Mouse (Mus musculus): ENCODE results near the gene Ccdc162. TPM values are rescaled to one million over a fixed set of nuclear protein-coding genes. Genes with fewer than 3 reads are reported as not detected.
A peak's percentile ranks its signal among the peaks of the same experiment; 100 is the strongest.

The Ccdc162 gene
- polyA plus RNA-seq, 1 experiment from 2014 or later: 0.20 TPM

DNA sequence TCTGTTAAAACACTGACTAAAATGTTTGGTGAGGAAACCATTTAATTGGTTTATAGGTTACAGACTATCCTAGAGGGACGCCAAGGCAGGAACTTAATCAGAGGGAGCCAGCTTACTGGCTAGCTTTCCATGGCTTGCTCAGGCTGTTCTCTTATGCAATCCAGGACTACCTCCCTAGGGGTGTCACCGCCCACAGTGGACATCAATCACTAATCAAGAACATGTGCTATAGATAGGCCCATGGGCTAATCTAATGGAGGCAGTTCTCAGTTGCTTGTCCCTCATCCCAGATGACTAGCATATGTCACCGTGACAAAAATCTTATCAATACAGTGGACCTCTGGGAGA, 178.5 kb downstream of the Ccdc162 start:
- no peaks in the 10 kb centered on the region for H3K27me3 ChIP-seq (ENCODE audit: insufficient read depth, low read length)
- H3K9me3 ChIP-seq (ENCODE audit: low read depth, low read length): no peaks in the 10 kb centered on the region
- no peaks in the 10 kb centered on the region for H3K4me1 ChIP-seq (ENCODE audit: insufficient read depth)
- no peak overlapping the region for H3K4me2 ChIP-seq
- WGBS: 87% methylated on average over 3 of the region's 3 CpGs
- H3K36me3 ChIP-seq (ENCODE audit: insufficient read depth): peaks cover 31% of the 10 kb centered on the region
- no peak overlapping the region for H3K27ac ChIP-seq (ENCODE audit: low read depth)
- no peak for ATAC-seq (ENCODE audit: insufficient read depth)
- no peak overlapping the region for H3K4me3 ChIP-seq (ENCODE audit: low read depth, low read length)
- no peak for TF ChIP-seq CTCF (IDR thresholded peaks at IDR 0.05; ENCODE audit: low read depth)
- no peak for DNase-seq
- no peak overlapping the region for H3K9ac ChIP-seq

DNA sequence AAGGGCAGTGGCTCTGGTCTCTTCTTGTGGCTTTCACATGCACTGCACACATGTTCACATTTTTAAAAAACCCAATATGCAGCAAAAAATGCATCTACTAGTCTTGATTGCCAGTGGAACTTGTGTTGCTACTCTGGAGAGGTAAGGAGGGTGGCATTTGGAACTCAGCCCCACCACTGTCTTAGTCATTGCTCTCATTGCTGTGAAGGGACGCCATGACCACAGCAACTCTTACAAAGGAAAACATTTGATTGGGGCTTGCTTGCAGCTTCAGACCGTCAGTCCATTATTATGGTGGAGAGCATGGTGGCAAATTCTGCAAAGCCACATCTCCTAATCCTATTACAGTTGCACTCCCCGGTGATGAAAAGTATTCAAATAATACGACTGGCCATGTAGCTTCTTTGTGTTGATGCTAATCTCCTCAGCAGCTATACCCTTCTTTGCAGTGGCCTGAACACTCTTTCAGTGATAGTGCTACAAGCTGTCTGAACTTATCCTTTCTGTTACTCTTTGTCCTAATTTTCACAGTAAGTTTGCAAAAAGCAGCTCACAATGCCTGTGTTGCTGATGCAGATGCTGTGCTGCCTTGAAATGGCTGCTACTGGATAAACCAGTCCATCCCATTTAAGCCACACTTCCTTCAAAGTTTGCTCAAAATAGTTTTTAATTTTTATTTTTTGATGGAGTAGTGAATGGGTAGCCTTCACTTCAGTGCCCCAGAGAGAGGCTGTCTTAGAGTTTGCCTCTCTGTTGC, 179.0 kb downstream of the Ccdc162 start:
- Histone ChIP-seq H3K9ac (no peak overlapping the region), H3K9me3 (ENCODE audit: low read depth, low read length) (no peaks in the 10 kb centered on the region), H3K4me1 (ENCODE audit: insufficient read depth) (no peaks in the 10 kb centered on the region), H3K4me3 (ENCODE audit: low read depth, low read length) (no peak overlapping the region), H3K27me3 (ENCODE audit: insufficient read depth, low read length) (no peaks in the 10 kb centered on the region), H3K36me3 (ENCODE audit: insufficient read depth) (peaks cover 36% of the 10 kb centered on the region), H3K27ac (ENCODE audit: low read depth) (no peak overlapping the region), H3K4me2 (no peak overlapping the region)
- no peak for ATAC-seq (ENCODE audit: insufficient read depth)
- WGBS: 88% methylated on average over 4 of the region's 4 CpGs
- TF ChIP-seq CTCF (IDR thresholded peaks at IDR 0.05; ENCODE audit: low read depth): no peak
- DNase-seq: no peak

DNA sequence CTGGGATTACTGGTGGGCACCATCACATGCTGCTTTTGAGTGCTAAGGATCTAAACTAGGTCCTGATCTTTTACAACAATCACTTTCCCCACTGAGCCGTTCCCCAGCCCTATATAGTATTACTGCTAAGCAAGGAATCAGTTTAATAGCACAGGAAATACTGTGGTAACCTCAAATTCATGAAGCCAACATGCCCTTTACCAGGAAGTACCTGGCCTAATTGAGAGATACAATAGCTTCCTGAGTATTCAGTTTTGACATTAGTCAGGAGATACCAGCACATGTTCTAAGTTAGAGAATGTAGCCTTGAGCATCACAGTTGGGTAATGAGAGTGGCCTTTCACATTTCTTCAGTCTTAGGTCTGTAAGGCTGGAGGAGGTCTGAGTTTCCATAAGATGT, 179.7 kb downstream of the Ccdc162 start:
- Histone ChIP-seq H3K4me1 (ENCODE audit: insufficient read depth) (no peaks in the 10 kb centered on the region), H3K9ac (no peak overlapping the region), H3K27me3 (ENCODE audit: insufficient read depth, low read length) (no peaks in the 10 kb centered on the region), H3K27ac (ENCODE audit: low read depth) (no peak overlapping the region), H3K36me3 (ENCODE audit: insufficient read depth) (peaks cover 38% of the 10 kb centered on the region), H3K9me3 (ENCODE audit: low read depth, low read length) (no peaks in the 10 kb centered on the region), H3K4me2 (no peak overlapping the region), H3K4me3 (ENCODE audit: low read depth, low read length) (no peak overlapping the region)
- 93% methylated on average over 1 of the region's 1 CpGs for WGBS
- ATAC-seq (ENCODE audit: insufficient read depth): no peak
- DNase-seq: no peak
- no peak for TF ChIP-seq CTCF (IDR thresholded peaks at IDR 0.05; ENCODE audit: low read depth)

DNA sequence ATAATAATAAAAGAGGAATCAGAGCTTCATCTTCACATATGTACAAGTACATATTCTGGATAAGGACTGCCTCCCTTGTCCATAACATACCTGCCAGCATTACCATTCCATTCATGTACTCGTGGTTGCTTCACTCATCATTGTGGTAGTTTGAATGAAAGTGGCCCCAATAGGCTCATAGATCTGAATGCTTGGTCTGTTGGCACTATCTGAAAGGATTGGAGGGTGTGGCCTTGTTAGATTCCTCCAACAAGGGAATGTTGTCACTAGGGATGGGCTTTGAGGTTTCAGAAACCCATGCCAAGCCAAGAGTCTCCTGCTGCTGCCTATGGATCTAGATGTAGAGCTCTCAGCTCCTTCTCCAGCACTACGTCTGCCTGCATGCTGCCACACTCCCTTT, 180.4 kb downstream of the Ccdc162 start:
- no peak for DNase-seq
- Histone ChIP-seq H3K4me1 (ENCODE audit: insufficient read depth) (no peaks in the 10 kb centered on the region), H3K36me3 (ENCODE audit: insufficient read depth) (peaks cover 44% of the 10 kb centered on the region), H3K9ac (no peak overlapping the region), H3K4me2 (no peak overlapping the region), H3K27ac (ENCODE audit: low read depth) (no peak overlapping the region), H3K4me3 (ENCODE audit: low read depth, low read length) (no peak overlapping the region), H3K9me3 (ENCODE audit: low read depth, low read length) (no peaks in the 10 kb centered on the region), H3K27me3 (ENCODE audit: insufficient read depth, low read length) (no peaks in the 10 kb centered on the region)
- WGBS: 95% methylated on average over 2 of the region's 2 CpGs
- ATAC-seq (ENCODE audit: insufficient read depth): no peak
- no peak for TF ChIP-seq CTCF (IDR thresholded peaks at IDR 0.05; ENCODE audit: low read depth)

DNA sequence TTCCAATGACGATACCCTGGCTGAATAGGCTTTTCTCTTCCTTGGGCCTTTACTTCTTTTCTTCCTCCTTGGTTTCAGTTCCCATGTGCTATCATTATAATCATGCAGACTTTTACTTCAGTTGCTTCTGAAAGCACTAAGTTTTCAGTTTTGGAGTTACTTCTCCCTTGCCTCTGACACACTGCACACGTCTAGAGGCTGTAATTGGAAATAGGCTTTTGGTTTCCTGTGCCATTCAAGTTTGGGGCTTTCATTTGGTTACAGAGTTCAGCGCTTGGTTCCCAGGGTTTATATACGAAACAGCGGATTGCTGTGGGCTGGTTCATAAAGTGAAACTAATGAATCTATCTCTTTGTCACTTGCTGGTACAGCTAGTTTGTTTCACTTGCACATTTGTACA, 186.5 kb downstream of the Ccdc162 start:
- H3K4me1 ChIP-seq (ENCODE audit: insufficient read depth): no peaks in the 10 kb centered on the region
- ATAC-seq (ENCODE audit: insufficient read depth) (no peak), DNase-seq (no peak)
- H3K9me3 ChIP-seq (ENCODE audit: low read depth, low read length): no peaks in the 10 kb centered on the region
- no peaks in the 10 kb centered on the region for H3K27me3 ChIP-seq (ENCODE audit: insufficient read depth, low read length)
- no peak overlapping the region for H3K9ac ChIP-seq
- H3K27ac ChIP-seq (ENCODE audit: low read depth): no peak overlapping the region
- 84% methylated on average over 5 of the region's 5 CpGs for WGBS
- TF ChIP-seq CTCF (IDR thresholded peaks at IDR 0.05; ENCODE audit: low read depth): no peak
- peaks cover 78% of the 10 kb centered on the region for H3K36me3 ChIP-seq (ENCODE audit: insufficient read depth)
- no peak overlapping the region for H3K4me2 ChIP-seq
- no peak overlapping the region for H3K4me3 ChIP-seq (ENCODE audit: low read depth, low read length)

DNA sequence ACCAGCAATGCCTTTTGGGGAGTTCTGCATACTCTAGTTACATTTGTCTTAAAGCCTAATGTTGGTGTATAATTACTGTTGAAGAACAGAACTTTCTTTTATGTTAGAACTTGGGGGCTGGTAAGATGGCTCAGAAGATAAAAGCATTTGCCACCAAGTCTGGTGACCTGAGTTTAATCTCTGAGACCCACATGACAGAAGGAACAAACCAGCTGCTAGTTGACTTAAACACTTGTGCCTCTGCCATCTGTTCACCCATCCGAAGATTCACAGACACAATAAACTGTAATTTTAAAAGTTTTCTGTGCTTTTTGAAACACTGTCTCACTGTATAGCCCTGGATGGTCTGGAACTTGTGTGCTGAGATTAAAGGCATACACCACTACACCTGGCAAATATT, 190.7 kb downstream of the Ccdc162 start:
- Histone ChIP-seq H3K36me3 (ENCODE audit: insufficient read depth) (peaks cover 52% of the 10 kb centered on the region), H3K27ac (ENCODE audit: low read depth) (no peak overlapping the region), H3K27me3 (ENCODE audit: insufficient read depth, low read length) (no peaks in the 10 kb centered on the region), H3K9me3 (ENCODE audit: low read depth, low read length) (no peaks in the 10 kb centered on the region), H3K4me3 (ENCODE audit: low read depth, low read length) (no peak overlapping the region), H3K4me1 (ENCODE audit: insufficient read depth) (peaks cover 8% of the 10 kb centered on the region; the same call in 1 of the 2 replicates), H3K9ac (no peak overlapping the region), H3K4me2 (no peak overlapping the region)
- TF ChIP-seq CTCF (IDR thresholded peaks at IDR 0.05; ENCODE audit: low read depth): no peak
- 68% methylated on average over 1 of the region's 1 CpGs for WGBS
- no peak for ATAC-seq (ENCODE audit: insufficient read depth)
- DNase-seq: no peak

DNA sequence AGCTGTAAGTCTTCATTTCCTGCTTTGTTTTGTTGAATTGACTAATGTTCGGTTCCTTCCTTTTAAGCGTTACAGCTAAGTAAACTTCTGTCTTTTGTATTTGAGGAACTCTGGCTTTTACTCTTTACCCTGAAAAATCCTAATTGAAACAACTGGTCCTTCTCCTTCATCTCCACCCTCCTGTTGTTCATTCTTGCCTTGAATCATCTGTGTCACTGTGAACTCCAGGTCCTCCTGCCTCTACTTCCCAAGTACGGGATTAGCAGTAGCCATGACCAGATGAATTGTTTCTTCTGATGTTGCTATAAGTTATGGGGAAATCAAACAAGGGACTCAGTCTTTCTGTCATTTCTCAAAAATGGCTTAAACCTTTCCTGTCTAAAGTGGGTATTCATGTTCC, 193.0 kb downstream of the Ccdc162 start:
- TF ChIP-seq CTCF (IDR thresholded peaks at IDR 0.05; ENCODE audit: low read depth): no peak
- no peaks in the 10 kb centered on the region for H3K9me3 ChIP-seq (ENCODE audit: low read depth, low read length)
- H3K4me3 ChIP-seq (ENCODE audit: low read depth, low read length): no peak overlapping the region
- H3K27me3 ChIP-seq (ENCODE audit: insufficient read depth, low read length): no peaks in the 10 kb centered on the region
- H3K36me3 ChIP-seq (ENCODE audit: insufficient read depth): peaks cover 31% of the 10 kb centered on the region
- no peak for ATAC-seq (ENCODE audit: insufficient read depth)
- H3K4me1 ChIP-seq (ENCODE audit: insufficient read depth): peaks cover 9% of the 10 kb centered on the region; the same call in 1 of the 2 replicates
- H3K27ac ChIP-seq (ENCODE audit: low read depth): no peak overlapping the region
- no peak overlapping the region for H3K4me2 ChIP-seq
- no peak overlapping the region for H3K9ac ChIP-seq
- DNase-seq: no peak
- whole genome bisulfite sequencing: 48% methylated on average over 3 of the region's 3 CpGs

DNA sequence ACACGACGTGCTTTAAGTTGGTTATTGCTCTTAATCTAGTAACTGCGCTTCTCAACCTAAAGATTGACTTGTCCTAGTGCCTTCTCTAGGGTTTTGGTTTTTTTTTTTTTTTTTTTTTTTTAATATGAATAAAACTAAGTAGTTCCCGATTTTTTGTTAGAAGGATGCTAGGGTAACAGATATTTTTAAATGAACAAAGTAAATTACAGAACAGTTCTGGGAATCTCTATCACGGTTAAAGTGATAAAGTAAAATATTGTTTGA, 196.1 kb downstream of the Ccdc162 start:
- TF ChIP-seq CTCF (IDR thresholded peaks at IDR 0.05; ENCODE audit: low read depth): no peak
- Histone ChIP-seq H3K4me2 (peak overlapping the region; percentile 88), H3K36me3 (ENCODE audit: insufficient read depth) (peaks cover 10% of the 10 kb centered on the region), H3K9ac (peak overlapping the region; percentile 93), H3K4me3 (ENCODE audit: low read depth, low read length) (peak overlapping the region; percentile 89), H3K4me1 (ENCODE audit: insufficient read depth) (peaks cover 9% of the 10 kb centered on the region; the same call in 1 of the 2 replicates), H3K9me3 (ENCODE audit: low read depth, low read length) (no peaks in the 10 kb centered on the region), H3K27ac (ENCODE audit: low read depth) (no peak overlapping the region), H3K27me3 (ENCODE audit: insufficient read depth, low read length) (no peaks in the 10 kb centered on the region)
- ATAC-seq (ENCODE audit: insufficient read depth): no peak
- WGBS: under 1% methylated on average over 5 of the region's 5 CpGs
- DNase-seq: no peak

Measured in lung, embryonic 14.5 days (tissue).